Mouse (Mus musculus) T-cell, adult 2 months (primary cell): ENCODE data around the gene Rab43.

Experiments
- DNase-seq: peaks from one replicate; pipeline ENCODE4 v3.0.0; 2022; ENCODE audit warnings: low spot score

Rab43 gene

DNA sequence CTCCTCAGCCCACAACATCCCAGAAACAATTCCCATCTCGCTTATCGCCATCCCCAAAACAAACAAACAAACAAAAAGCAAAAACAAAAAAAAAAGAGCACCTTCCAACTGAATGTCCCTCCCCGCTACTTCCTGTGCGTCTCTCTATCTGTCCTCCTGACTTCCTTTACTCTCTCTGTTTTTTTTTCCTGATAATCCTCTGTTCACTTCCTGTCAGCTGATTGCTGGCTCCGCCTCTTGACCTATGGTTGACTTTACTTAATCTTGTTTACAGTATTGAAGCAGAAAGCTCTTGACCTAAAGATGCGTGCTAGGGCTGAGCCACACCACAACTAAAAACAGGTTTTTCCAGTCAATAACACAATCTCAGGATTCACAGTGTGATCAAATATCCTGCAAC is 63.4 kb downstream of the Rab43 start:
- DNase-seq: no peak

DNA sequence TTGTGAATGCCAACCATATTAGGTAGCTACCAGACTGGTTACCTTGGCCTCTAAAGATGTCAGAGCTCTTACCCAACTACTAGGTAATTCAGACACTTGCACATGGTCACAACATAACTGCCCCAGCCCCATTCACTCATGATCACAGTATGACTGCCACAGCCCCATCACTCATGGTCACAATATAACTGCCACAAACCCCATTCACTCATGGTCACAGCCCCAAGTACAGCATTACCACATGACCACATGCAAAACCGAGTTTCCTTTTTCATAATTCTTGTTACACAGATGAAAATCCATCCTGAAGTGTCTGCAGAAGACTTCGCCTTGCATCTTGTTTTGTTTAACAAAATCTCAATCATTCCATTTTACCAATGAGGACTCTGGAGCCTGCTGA is 63.9 kb downstream of the Rab43 start:
- DNase-seq: no peak

DNA sequence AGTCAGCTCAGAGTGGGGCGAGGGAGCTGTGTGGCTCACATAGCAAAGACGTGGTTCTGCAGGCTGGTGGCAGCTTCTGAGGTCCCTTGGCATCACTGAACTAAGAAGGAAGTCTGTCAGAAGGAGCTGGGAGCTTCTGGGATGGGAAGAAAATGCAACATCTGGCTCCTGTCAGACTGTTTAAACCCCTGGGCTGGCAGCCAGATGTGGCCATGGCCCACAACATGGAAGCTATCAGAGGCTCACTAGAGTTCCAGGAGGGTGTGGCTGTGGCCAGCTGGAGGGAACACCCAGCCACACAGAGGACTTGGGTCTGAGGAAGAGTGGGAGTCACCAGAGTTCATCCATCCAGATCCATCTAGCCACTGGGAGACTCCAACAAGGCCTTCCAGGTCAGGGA is 65.1 kb downstream of the Rab43 start:
- no peak for DNase-seq

DNA sequence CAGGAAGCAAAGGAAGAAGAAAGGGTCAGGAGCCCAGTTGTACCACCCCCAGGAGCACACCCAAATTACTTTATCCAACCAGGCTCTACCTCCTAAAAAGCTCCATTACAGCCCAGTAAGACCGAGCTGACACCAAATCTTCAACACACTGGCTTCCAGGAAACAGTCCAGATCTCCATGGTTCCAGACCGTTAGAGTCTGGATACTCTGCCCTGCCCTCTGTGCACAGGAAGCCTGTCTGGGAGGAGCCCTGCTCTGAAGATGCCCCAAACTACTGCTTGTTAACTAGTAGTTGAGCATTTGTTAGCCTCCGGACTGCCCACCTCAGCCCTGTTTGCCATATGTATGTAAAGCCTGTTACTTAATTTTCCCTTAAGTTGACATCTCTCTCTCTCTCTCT is 65.9 kb downstream of the Rab43 start:
- DNase-seq: no peak

DNA sequence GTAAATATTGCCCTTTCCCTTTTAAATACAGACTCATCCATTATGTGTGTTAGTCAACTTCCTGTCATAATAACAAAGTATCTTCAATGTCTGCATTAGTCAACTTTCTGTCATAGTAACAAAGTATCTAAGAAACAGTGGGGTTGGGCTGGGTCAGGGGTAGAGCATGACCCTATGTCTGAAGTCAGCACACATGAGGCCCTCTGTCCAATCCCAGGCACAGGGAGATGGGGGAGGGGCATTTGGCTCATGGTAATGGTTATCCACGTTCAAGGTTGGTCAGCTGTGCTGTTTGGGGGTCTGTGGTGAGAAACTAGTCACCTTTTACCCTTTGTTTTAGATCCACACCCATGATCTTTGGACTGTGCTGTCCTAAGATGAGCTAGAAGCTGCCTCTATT is 66.7 kb downstream of the Rab43 start:
- no peak for DNase-seq

DNA sequence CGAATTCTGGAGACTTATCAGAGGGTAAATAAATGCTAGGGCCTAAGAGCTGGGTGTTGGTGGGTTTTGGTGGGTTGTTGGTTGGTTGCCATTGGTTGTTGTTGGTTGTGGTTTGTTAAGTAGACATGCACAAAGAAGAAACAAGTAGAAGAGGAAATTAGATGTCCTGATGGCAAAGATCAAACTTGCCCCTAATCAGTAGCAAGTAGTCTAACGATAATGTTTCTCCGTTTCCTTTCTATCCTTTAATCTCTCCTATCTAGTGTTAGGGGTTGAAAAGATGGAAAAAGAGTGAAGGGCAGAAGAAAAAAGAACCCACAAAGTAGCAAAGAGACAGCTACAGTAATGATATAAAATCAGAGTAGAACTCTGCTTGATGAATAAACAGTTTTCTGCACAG is 67.3 kb downstream of the Rab43 start:
- no peak for DNase-seq

DNA sequence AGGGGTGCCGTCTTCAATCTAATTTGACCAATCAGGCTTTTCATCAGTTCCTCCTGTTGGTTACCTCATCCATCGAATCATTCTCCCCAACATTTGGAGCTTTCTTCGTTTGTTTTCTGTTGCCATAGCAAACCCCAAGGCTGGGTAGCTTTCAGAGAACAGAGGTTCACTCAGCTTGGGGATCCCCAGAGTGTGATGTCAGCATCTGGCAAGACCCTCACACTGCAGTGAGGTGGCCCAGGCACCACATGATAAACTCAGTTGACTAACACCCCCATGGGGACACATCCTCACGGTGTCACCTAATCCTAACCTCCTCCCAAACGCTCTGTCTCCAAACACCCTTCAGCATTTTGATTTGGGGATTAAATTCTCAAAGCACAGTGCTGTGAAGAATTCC is 68.7 kb downstream of the Rab43 start:
- no peak for DNase-seq

DNA sequence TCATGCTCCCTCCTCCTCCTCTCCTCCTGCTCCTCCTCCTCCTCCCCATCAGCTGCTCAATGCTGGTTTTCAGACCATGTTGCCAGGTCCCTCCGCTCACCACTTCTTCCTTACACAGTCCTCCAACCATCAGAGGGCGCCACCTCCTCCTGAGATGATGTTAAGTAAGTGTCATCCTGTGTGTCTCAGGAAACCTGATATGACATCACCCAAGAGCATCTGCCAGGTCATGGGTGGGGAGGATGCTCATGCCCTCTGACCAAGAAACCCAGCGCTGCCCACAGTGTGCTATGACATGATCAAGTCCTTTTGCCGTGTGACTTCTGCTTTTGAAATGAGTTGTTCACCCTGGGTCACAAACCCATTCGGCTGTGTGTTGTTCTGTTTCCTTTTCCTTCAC is 69.2 kb downstream of the Rab43 start:
- DNase-seq: peak; percentile 28

DNA sequence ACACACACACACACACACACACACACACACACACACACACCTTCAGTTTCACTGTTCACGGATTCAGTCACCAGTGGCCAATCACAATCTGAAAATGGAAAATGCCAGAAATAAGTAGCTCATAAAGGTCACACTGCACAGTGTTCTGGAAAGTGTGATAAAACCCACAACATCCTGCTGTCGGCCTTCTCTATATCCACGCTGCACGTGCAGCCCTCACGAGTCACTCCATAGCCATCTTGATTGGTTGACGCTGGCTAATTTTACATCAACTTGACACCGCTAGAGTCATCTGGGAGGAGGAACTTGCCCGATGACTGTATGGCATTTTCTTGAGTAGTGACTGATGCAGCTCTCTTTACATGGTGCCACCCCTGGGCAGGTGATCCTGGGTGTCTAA is 70.0 kb downstream of the Rab43 start:
- DNase-seq: peak; percentile 36

DNA sequence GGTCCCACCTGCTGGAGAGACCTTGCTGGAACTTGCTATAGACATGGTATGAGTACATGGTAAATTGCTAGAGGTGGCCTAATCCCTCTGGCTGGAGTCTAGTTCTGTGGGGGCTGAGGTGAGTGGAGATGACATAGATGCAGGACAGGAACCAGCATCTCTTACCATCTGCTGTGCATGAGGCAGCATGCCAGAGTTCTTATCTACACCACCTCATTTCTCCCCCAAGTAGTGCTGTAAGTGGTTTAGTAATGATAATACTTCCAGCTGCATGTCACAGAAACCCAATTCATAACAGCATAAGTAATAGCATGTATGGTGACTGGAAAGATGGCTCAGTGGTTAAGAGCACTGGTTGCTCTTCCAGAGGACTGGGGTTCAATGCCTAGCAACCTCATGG is 71.5 kb downstream of the Rab43 start:
- no peak for DNase-seq

DNA sequence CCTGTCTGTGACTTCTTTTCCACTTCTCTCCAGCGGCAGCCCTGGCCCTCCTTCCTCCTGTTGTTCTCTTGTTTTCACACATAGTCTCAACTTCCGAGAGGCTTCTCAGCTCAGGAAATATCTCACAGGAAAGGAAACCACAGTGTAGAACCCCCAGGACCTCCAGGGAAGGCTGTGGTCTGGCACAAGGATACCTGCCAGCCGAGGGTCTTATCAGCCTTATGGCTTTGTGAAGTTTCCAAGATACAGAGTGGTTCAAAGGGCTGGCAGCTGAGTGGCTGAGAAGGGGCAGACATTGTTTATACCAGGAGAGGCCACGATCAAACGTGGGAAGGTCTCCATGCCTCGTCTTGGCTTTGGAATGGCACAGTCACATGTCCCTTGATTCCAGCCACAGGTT is 72.1 kb downstream of the Rab43 start:
- DNase-seq: no peak
